Mouse (Mus musculus) E14TG2a.4 (cell line): ENCODE data around the gene Gstk1.

Experiments used
- CTCF ChIP-seq: conservative IDR thresholded peaks from 2 replicates; pipeline ENCODE4 v1.5.1; 2014; ENCODE audit warnings: low read length
- POU5F1 ChIP-seq: IDR thresholded peaks from 2 replicates; pipeline ENCODE4 v1.6.1; 2014; ENCODE audit warnings: low read length, borderline replicate concordance

GRCm38 (mm10) chr6:42251791-42252190 lies 6.1 kb downstream of the Gstk1 start:
- TF ChIP-seq CTCF (no peak), POU5F1 (no peak)
